Mouse (Mus musculus): ENCODE measurements around the gene Olfr360. TPM values are rescaled to one million over a fixed set of nuclear protein-coding genes. Genes with fewer than 3 reads are reported as not detected.

The Olfr360 gene
- not detected in 2 replicates for polyA plus RNA-seq (2012; rRNA removed)

GRCm38 (mm10) chr2:37065446-37065845, at the start of gene Olfr360:
Olfr360 (plus strand) TSS chr2:37065746.

GRCm38 (mm10) chr2:37089190-37089589, 23.6 kb downstream of the Olfr360 start, which contains the start of gene Olfr361:
Olfr361 (minus strand) TSS chr2:37089290.

GRCm38 (mm10) chr2:37117810-37118209, 52.3 kb downstream of the Olfr360 start, which contains the start of gene Olfr362:
Olfr362 (minus strand) TSS chr2:37117910.

Other genes with a start within 250 kb of the Olfr360 start
- gene Olfr3, start 248.7 kb upstream of the Olfr360 start, polyA plus RNA-seq (2012; rRNA removed), result not detected in 2 replicates
- gene Olfr350, start 219.4 kb upstream of the Olfr360 start, polyA plus RNA-seq (2012; rRNA removed), result not detected in 2 replicates
- not detected in 2 replicates for gene Olfr351, start 203.1 kb upstream of the Olfr360 start, polyA plus RNA-seq (2012; rRNA removed)
- not detected in 2 replicates for gene Olfr352, start 197.3 kb upstream of the Olfr360 start, polyA plus RNA-seq (2012; rRNA removed)
- not detected in 2 replicates for gene Olfr353, start 172.8 kb upstream of the Olfr360 start, polyA plus RNA-seq (2012; rRNA removed)
- not detected in 2 replicates for gene Olfr354, start 160.1 kb upstream of the Olfr360 start, polyA plus RNA-seq (2012; rRNA removed)
- not detected in 2 replicates for gene Olfr355, start 136.8 kb upstream of the Olfr360 start, polyA plus RNA-seq (2012; rRNA removed)
- not detected in 2 replicates for gene Olfr356, start 128.6 kb upstream of the Olfr360 start, polyA plus RNA-seq (2012; rRNA removed)
- gene Olfr357, start 71.9 kb upstream of the Olfr360 start, polyA plus RNA-seq (2012; rRNA removed), result not detected in 2 replicates
- gene Olfr358, start 56.4 kb upstream of the Olfr360 start, polyA plus RNA-seq (2012; rRNA removed), result not detected in 2 replicates
- gene Olfr361, start 23.5 kb downstream of the Olfr360 start, polyA plus RNA-seq (2012; rRNA removed), result not detected in 2 replicates
- gene Olfr362, start 52.2 kb downstream of the Olfr360 start, polyA plus RNA-seq (2012; rRNA removed), result not detected in 2 replicates
- gene Olfr364-ps1, start 73.6 kb downstream of the Olfr360 start, polyA plus RNA-seq (2012; rRNA removed), result not detected in 2 replicates
- not detected in 2 replicates for gene Olfr365, start 122.5 kb downstream of the Olfr360 start, polyA plus RNA-seq (2012; rRNA removed)
- not detected in 2 replicates for gene Olfr366, start 145.8 kb downstream of the Olfr360 start, polyA plus RNA-seq (2012; rRNA removed)

Measured in central nervous system, embryonic 14 days (tissue).